Mouse (Mus musculus) monocyte, adult 2 months (primary cell): ENCODE measurements around the gene Tstd3.
"Not testable (repeated sequence)": the region's sequence is repeated elsewhere in the genome, so short reads cannot be mapped to it uniquely, and the experiment has no call there.

Source experiments
- DNase-seq, 2 experiments: peaks; one replicate each; pipeline ENCODE4 v3.0.0; 2022; ENCODE audit warnings: low spot score in 2 of 2, low read depth in 1 of 2

The Tstd3 gene

GRCm38 (mm10) chr4:21755123-21755789, 11.8 kb downstream of the Tstd3 start:
- peak; percentile 80 to 82 for DNase-seq

DNA sequence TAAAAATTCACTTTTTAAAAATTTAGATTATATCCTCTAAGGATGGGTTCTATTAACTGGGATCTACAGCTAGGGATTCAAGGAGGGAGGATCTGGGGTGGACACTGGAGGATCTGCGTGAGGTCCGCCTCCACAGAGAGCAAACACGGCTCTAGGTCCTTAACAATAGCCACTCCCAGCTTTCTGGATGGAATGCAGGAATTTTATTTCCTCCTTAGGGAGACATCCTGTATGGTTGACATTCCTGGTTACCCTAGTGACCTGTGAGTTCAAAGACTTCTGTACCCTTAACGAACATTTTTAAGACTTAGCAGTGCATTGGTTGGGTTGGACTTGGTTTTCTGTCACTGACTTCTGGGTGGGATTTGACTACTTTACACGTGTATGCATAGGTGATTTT, 21.3 kb downstream of the Tstd3 start:
- no peak for DNase-seq

GRCm38 (mm10) chr4:21744142-21744541, 22.9 kb downstream of the Tstd3 start:
- not testable (repeated sequence) for DNase-seq

DNA sequence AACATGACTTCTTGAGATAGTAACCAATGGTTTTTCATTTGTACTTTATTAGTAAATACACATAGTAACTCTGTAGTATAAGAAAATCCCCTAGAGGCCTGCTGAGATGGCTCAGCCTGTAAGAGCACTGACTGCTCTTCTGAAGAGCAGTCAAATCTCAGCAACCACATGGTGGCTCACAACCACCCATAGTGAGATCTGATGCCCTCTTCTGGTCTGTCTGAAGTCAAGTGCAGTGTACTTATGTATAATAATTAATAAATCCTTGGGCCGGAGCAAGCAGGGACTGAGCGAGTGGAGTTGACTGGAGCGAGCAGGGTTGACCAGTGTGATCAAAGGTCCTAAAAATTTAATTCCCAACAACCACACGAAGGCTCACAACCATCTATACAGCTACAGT, 27.8 kb downstream of the Tstd3 start:
- no peak for DNase-seq

- DNase-seq = peak; percentile 77 to 82
These were observed 39.3 kb downstream of the Tstd3 start, which contains the start of gene Ccnc for GRCm38 (mm10) chr4:21727615-21728165. TSS of gene Ccnc (plus strand) at chr4:21727701.

GRCm38 (mm10) chr4:21726912-21727614, 39.9 kb downstream of the Tstd3 start:
- DNase-seq = no peak

- DNase-seq = no peak
These were observed 44.2 kb downstream of the Tstd3 start for GRCm38 (mm10) chr4:21722752-21723334.

DNA sequence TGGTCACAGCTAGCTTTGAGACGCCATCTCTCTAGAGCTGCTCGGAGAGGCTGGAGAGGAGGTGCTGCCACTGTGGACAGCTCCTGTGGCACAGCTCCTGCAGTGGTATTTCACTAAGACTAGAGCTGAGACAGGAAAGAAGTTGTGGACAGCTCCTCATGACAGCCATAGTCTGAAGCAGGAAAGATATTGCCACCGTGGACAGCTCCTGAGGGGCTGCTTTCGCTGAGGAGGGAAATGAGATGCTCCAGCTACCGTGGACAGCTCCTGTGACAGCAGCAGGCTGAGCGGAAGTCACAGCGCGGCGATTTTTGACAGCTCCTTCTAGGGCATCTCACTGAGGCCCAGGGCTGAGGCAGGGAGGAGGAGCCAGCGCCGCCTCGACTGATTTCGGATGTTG, 54.9 kb downstream of the Tstd3 start:
- peak; percentile 41 to 47 for DNase-seq
